Mouse (Mus musculus) kidney, embryonic 15.5 days (tissue): ENCODE results near the gene Intu. TPM values are rescaled to one million over a fixed set of nuclear protein-coding genes. Genes with fewer than 3 reads are reported as not detected.

ENCODE experiments used
- ATAC-seq: fragments of 200-750 bp; cut with Nextera tagmentation; replicated peaks from 2 replicates; pipeline ENCODE4 v1.8.0; 2017; ENCODE audit warnings: moderate TSS enrichment; ENCODE audit not compliant: low FRiP score
- H3K27ac ChIP-seq: fragments of 300-500 bp; sonication (generic); 2 replicates; pipeline ENCODE4 v1.5.1; 2015; ENCODE audit warnings: mild to moderate bottlenecking, inconsistent platforms
- H3K27me3 ChIP-seq: fragments of 300-500 bp; sonication (generic); 2 replicates; pipeline ENCODE4 v1.6.1; 2015; ENCODE audit warnings: inconsistent platforms
- H3K36me3 ChIP-seq: fragments of 300-500 bp; sonication (generic); 2 replicates; pipeline ENCODE4 v1.6.1; 2015; ENCODE audit warnings: inconsistent platforms
- H3K4me1 ChIP-seq: fragments of 300-500 bp; sonication (generic); 2 replicates; pipeline ENCODE4 v1.6.1; 2015; ENCODE audit warnings: inconsistent platforms
- H3K4me2 ChIP-seq: fragments of 300-500 bp; sonication (generic); 2 replicates; pipeline ENCODE4 v1.6.1; 2015; ENCODE audit warnings: moderate library complexity, mild to moderate bottlenecking, inconsistent platforms
- H3K4me3 ChIP-seq: fragments of 300-500 bp; sonication (generic); replicated peaks from 2 replicates; pipeline ENCODE4 v1.5.1; 2015; ENCODE audit warnings: mild to moderate bottlenecking, inconsistent platforms
- H3K9ac ChIP-seq: fragments of 300-500 bp; sonication (generic); 2 replicates; pipeline ENCODE4 v1.6.1; 2015; ENCODE audit warnings: mild to moderate bottlenecking, inconsistent platforms
- H3K9me3 ChIP-seq: fragments of 300-500 bp; sonication (generic); replicated peaks from 2 replicates; pipeline ENCODE4 v1.6.1; 2016; ENCODE audit warnings: inconsistent platforms
- WGBS: fragments of 180-500 bp; shearing (Covaris S2); methylation state at CpG from one replicate; pipeline ENCODE4 v1.1.7; 2015; ENCODE audit warnings: mixed read lengths; 5-methylcytosine and 5-hydroxymethylcytosine counted together
- polyA plus RNA-seq: library from polyadenylated mRNA; unstranded; fragments of >200 nt; fragmentation: Nextera tagmentation; extraction: Ambion mirVana; gene quantifications from 2 replicates; pipeline ENCODE4 v1.2.1, GENCODE M21; 2015

The Intu gene
- polyA plus RNA-seq, 1 experiment from 2014 or later = 3.4 TPM

- peak overlapping the region; percentile 94 for H3K4me2 ChIP-seq
- 23% methylated on average over 6 of the region's 7 CpGs for WGBS
- peak overlapping the region; percentile 40; the same call in 1 of the 2 replicates for H3K9ac ChIP-seq
- H3K27me3 ChIP-seq = peaks cover 57% of the 10 kb centered on the region
- no peak for ATAC-seq
- peaks cover 17% of the 10 kb centered on the region for H3K4me1 ChIP-seq
- peak overlapping the region; percentile 50 for H3K4me3 ChIP-seq
- H3K27ac ChIP-seq = no peak overlapping the region
- no peaks in the 10 kb centered on the region for H3K36me3 ChIP-seq
- no peaks in the 10 kb centered on the region for H3K9me3 ChIP-seq
Observed at GRCm38 (mm10) chr3:40530845-40531244, 241 bp upstream of the Intu start.

DNA sequence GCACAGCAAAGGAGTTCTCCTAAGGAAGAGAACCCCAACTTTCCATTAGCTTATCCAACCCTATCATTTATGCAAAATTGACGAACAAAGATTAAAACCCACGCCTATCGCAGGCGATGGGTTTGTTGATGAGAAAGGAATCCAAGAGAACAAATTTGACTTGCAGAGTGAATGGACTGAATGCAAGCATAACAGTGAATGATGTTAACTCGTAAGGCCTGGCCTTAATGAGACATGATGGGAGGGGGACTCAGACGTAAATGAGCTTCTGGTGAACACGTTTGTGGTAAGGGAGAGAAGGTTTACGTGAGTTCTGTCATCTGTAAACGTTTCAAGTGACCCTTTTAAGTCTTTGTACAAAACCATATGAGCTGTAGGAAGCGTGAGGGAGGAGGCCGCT lies 1.2 kb downstream of the Intu start:
- H3K27ac ChIP-seq = no peak overlapping the region
- H3K4me2 ChIP-seq = peak overlapping the region; percentile 94
- 13% methylated on average over 11 of the region's 11 CpGs for WGBS
- H3K4me3 ChIP-seq = peak overlapping the region; percentile 50
- no peaks in the 10 kb centered on the region for H3K36me3 ChIP-seq
- H3K9me3 ChIP-seq = no peaks in the 10 kb centered on the region
- peaks cover 17% of the 10 kb centered on the region for H3K4me1 ChIP-seq
- no peak overlapping the region for H3K9ac ChIP-seq
- ATAC-seq = no peak
- peaks cover 56% of the 10 kb centered on the region for H3K27me3 ChIP-seq

GRCm38 (mm10) chr3:40534141-40534540 lies 3.1 kb downstream of the Intu start:
- Histone ChIP-seq H3K4me1 (peaks cover 17% of the 10 kb centered on the region), H3K9ac (no peak overlapping the region), H3K4me3 (no peak overlapping the region), H3K9me3 (no peaks in the 10 kb centered on the region), H3K27ac (no peak overlapping the region), H3K4me2 (no peak overlapping the region), H3K27me3 (peaks cover 49% of the 10 kb centered on the region), H3K36me3 (no peaks in the 10 kb centered on the region)
- WGBS = 71% methylated on average over 4 of the region's 4 CpGs
- no peak for ATAC-seq

DNA sequence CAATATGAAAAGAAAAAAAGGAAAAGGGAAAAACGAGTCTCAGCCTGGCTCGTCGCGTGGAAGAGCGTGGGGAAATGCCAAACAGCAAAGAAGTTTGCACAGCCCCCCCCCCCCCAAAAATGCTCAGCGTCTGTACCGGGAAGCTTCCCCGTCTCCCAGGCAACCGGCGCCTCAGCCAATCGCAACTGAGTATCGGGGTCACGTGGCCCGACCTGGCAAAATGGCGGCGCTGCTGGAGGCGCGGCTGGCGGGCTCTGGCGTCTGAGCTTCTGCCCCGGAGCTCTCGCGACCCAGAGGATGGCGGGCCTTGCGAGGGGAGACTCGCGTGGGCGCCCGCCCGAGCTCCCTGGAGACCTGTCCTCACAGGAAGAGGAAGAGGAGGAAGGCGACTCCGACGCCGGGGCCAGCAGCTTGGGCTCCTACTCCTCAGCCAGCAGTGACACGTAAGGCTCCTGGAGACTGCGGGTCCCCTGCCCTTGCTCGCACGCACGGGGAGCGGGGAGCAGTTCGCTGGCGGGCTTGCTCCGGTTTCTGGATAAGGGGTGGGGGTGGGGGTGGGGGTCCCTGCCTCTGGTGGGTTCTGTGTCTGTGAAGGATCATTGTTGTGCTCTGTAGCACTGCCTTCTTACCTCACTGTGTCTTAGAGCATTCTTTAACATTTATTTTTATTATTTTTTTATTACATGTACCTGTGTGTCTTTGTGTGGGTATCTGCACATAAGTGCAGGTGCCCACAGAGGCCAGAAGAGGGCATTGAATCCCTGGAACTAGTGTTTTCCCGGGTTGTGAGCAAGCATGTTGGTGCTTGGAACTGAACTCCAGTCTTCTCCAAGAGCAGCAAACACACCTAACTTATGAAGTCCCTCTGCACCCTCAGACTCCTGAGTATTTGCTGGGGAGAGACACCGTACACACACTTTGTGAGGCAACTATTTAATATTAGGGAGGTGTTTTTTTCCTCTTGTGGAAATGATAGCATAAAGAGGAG lies 9.8 kb downstream of the Intu start:
- Histone ChIP-seq H3K9ac (peak overlapping the region; percentile 71), H3K4me3 (peak overlapping the region; percentile 90), H3K27ac (0 out of 2 replicates have a peak overlapping the region, but pooled peaks have one; percentile 45), H3K4me1 (no peaks in the 10 kb centered on the region), H3K27me3 (peaks cover 3% of the 10 kb centered on the region; the same call in 1 of the 2 replicates), H3K9me3 (no peaks in the 10 kb centered on the region), H3K4me2 (peak overlapping the region; percentile 75), H3K36me3 (no peaks in the 10 kb centered on the region)
- WGBS = 4% methylated on average over 45 of the region's 45 CpGs
- ATAC-seq = peak; percentile 96

DNA sequence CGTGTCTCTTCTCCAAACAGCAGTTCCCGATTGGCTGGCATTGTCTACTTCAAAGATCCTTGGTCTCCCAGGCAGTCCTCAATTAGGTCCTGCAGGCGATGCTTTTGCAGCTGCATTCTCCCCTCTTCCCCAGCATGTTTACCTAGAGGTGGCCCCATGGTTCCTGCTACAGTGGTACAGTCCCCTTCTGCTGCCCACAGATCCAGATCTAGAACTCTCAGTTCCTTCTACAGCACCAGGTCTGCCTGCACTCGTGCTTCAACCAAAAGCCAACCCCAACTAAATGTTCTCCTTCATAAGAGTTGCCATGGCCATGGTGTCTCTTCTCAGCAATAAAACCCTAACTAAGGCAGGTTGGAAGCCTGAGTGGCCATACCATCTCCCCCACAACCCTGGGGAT lies 15.5 kb downstream of the Intu start:
- H3K36me3 ChIP-seq = no peaks in the 10 kb centered on the region
- no peaks in the 10 kb centered on the region for H3K27me3 ChIP-seq
- no peak overlapping the region for H3K4me3 ChIP-seq
- H3K27ac ChIP-seq = no peak overlapping the region
- 77% methylated on average over 4 of the region's 4 CpGs for WGBS
- no peaks in the 10 kb centered on the region for H3K4me1 ChIP-seq
- no peak for ATAC-seq
- H3K9ac ChIP-seq = no peak overlapping the region
- no peaks in the 10 kb centered on the region for H3K9me3 ChIP-seq
- no peak overlapping the region for H3K4me2 ChIP-seq

GRCm38 (mm10) chr3:40652941-40653352 lies 121.9 kb downstream of the Intu start:
- 57% methylated on average over 10 of the region's 10 CpGs for WGBS
- Histone ChIP-seq H3K36me3 (peaks cover 15% of the 10 kb centered on the region), H3K27ac (no peak overlapping the region), H3K9ac (no peak overlapping the region), H3K27me3 (no peaks in the 10 kb centered on the region), H3K4me1 (no peaks in the 10 kb centered on the region), H3K4me2 (no peak overlapping the region), H3K4me3 (no peak overlapping the region), H3K9me3 (no peaks in the 10 kb centered on the region)
- no peak for ATAC-seq

- no peaks in the 10 kb centered on the region for H3K4me1 ChIP-seq
- no peaks in the 10 kb centered on the region for H3K9me3 ChIP-seq
- no peak overlapping the region for H3K4me3 ChIP-seq
- no peak overlapping the region for H3K4me2 ChIP-seq
- peaks cover 16% of the 10 kb centered on the region for H3K36me3 ChIP-seq
- ATAC-seq = no peak
- no peaks in the 10 kb centered on the region for H3K27me3 ChIP-seq
- 91% methylated on average over 16 of the region's 16 CpGs for WGBS
- H3K27ac ChIP-seq = no peak overlapping the region
- no peak overlapping the region for H3K9ac ChIP-seq
Observed at GRCm38 (mm10) chr3:40653582-40653981, 122.5 kb downstream of the Intu start.

DNA sequence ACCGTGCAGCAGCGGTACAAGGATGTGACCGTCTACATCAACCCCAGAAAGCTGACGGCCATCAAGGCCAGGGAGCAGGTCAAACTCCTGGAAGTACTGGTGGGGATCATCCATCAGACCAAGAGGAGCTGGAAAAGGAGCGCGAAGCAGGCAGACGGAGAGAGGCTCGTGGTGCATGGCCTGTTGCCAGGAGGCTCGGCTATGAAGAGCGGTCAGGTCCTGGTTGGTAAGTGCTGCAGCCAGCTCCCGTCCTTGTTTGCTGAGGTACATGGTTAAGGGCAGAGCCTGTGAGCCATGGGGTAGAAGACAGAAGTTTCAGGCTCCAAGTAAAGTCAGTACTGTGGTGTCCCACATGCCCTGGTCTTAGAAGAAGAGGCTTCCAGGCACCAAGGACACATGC lies 122.9 kb downstream of the Intu start:
- H3K36me3 ChIP-seq = peaks cover 20% of the 10 kb centered on the region
- no peaks in the 10 kb centered on the region for H3K9me3 ChIP-seq
- 90% methylated on average over 11 of the region's 11 CpGs for WGBS
- H3K4me2 ChIP-seq = no peak overlapping the region
- no peak overlapping the region for H3K27ac ChIP-seq
- H3K4me3 ChIP-seq = no peak overlapping the region
- no peak overlapping the region for H3K9ac ChIP-seq
- ATAC-seq = no peak
- H3K4me1 ChIP-seq = no peaks in the 10 kb centered on the region
- no peaks in the 10 kb centered on the region for H3K27me3 ChIP-seq

- no peak overlapping the region for H3K4me2 ChIP-seq
- H3K9ac ChIP-seq = no peak overlapping the region
Observed at GRCm38 (mm10) chr3:40655571-40655970, 124.5 kb downstream of the Intu start.

GRCm38 (mm10) chr3:40656339-40656738 lies 125.3 kb downstream of the Intu start:
- 90% methylated on average over 5 of the region's 5 CpGs for WGBS
- Histone ChIP-seq H3K27ac (no peak overlapping the region), H3K4me1 (no peaks in the 10 kb centered on the region), H3K36me3 (peaks cover 20% of the 10 kb centered on the region), H3K27me3 (no peaks in the 10 kb centered on the region), H3K9ac (no peak overlapping the region), H3K9me3 (no peaks in the 10 kb centered on the region), H3K4me3 (no peak overlapping the region), H3K4me2 (no peak overlapping the region)
- ATAC-seq = no peak

More at GRCm38 (mm10) chr3:40655571-40655970, 124.5 kb downstream of the Intu start:
- 95% methylated on average over 11 of the region's 11 CpGs for WGBS
- Histone ChIP-seq H3K4me3 (no peak overlapping the region), H3K27me3 (no peaks in the 10 kb centered on the region), H3K4me1 (no peaks in the 10 kb centered on the region), H3K36me3 (peaks cover 20% of the 10 kb centered on the region), H3K9me3 (no peaks in the 10 kb centered on the region), H3K27ac (no peak overlapping the region)
- no peak for ATAC-seq

GRCm38 (mm10) chr3:40660231-40660630 lies 129.1 kb downstream of the Intu start:
- WGBS = 95% methylated on average over 2 of the region's 2 CpGs
- no peaks in the 10 kb centered on the region for H3K9me3 ChIP-seq
- no peak overlapping the region for H3K9ac ChIP-seq
- no peak for ATAC-seq
- peaks cover 11% of the 10 kb centered on the region; the same call in 1 of the 2 replicates for H3K36me3 ChIP-seq
- no peak overlapping the region for H3K27ac ChIP-seq
- no peak overlapping the region for H3K4me3 ChIP-seq
- no peaks in the 10 kb centered on the region for H3K27me3 ChIP-seq
- H3K4me1 ChIP-seq = no peaks in the 10 kb centered on the region
- H3K4me2 ChIP-seq = no peak overlapping the region

DNA sequence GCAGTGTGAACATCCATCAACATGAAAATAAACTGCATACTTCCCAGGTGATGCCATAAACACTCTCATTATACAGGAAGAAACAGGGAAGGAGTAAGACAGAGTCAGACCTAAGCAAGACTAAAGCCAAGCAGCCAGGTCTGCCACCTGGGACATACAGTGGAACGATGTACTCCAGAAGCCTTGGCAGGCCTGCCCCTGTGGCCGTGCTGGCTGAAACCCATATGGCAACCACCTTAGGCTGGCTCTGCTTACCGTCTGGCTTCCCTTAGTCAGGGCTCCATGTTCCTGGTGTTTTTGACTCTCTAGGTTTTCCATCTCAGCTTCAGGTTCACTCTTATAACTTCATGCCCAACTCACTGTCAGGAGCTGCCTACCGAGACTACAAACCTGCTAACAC lies 135.0 kb downstream of the Intu start:
- no peaks in the 10 kb centered on the region for H3K27me3 ChIP-seq
- H3K36me3 ChIP-seq = peaks cover 10% of the 10 kb centered on the region; the same call in 1 of the 2 replicates
- no peak overlapping the region for H3K4me3 ChIP-seq
- H3K27ac ChIP-seq = no peak overlapping the region
- ATAC-seq = no peak
- no peak overlapping the region for H3K9ac ChIP-seq
- H3K9me3 ChIP-seq = no peaks in the 10 kb centered on the region
- no peak overlapping the region for H3K4me2 ChIP-seq
- 96% methylated on average over 4 of the region's 4 CpGs for WGBS
- no peaks in the 10 kb centered on the region for H3K4me1 ChIP-seq
